Mouse (Mus musculus) spleen, postnatal 36 days (tissue): Measurements from ENCODE around the gene Tiam1.

ENCODE experiments used
- DNase-seq, 2 experiments: peaks; one replicate each; pipeline ENCODE4 v3.0.0; 2022; ENCODE audit warnings: low spot score in 2 of 2, mixed read lengths in 1 of 2

The Tiam1 gene

GRCm38 (mm10) chr16:89844580-89844979 lies 299.0 kb downstream of the Tiam1 start:
- DNase-seq, result peak; percentile 26 to 40

- DNase-seq, result no peak
Measured at GRCm38 (mm10) chr16:89841894-89842293, 301.7 kb downstream of the Tiam1 start.

GRCm38 (mm10) chr16:89840361-89840760 lies 303.2 kb downstream of the Tiam1 start:
- DNase-seq, result no peak

- no peak for DNase-seq
Measured at GRCm38 (mm10) chr16:89839829-89840228, 303.7 kb downstream of the Tiam1 start.

- DNase-seq, result no peak
Measured at GRCm38 (mm10) chr16:89837096-89837495, 306.5 kb downstream of the Tiam1 start.

GRCm38 (mm10) chr16:89835551-89835950 lies 308.0 kb downstream of the Tiam1 start:
- no peak for DNase-seq

GRCm38 (mm10) chr16:89833011-89833410 lies 310.6 kb downstream of the Tiam1 start:
- no peak for DNase-seq

- peak; percentile 13 to 23 for DNase-seq
Measured at GRCm38 (mm10) chr16:89831172-89831571, 312.4 kb downstream of the Tiam1 start.

GRCm38 (mm10) chr16:89830221-89830648 lies 313.3 kb downstream of the Tiam1 start:
- DNase-seq, result no peak

GRCm38 (mm10) chr16:89827496-89828125 lies 316.0 kb downstream of the Tiam1 start:
- no peak for DNase-seq

- no peak for DNase-seq
Measured at GRCm38 (mm10) chr16:89825875-89826274, 317.7 kb downstream of the Tiam1 start.

- no peak for DNase-seq
Measured at GRCm38 (mm10) chr16:89822882-89823281, 320.7 kb downstream of the Tiam1 start.

GRCm38 (mm10) chr16:89818661-89819060 lies 324.9 kb downstream of the Tiam1 start:
- DNase-seq, result no peak

GRCm38 (mm10) chr16:89817861-89818630 lies 325.5 kb downstream of the Tiam1 start:
- no peak for DNase-seq

GRCm38 (mm10) chr16:89817301-89817700 lies 326.3 kb downstream of the Tiam1 start:
- no peak for DNase-seq

- peak; percentile 11 to 14 for DNase-seq
Measured at GRCm38 (mm10) chr16:89816506-89817172, 326.9 kb downstream of the Tiam1 start.

- no peak for DNase-seq
Measured at GRCm38 (mm10) chr16:89813536-89813935, 330.0 kb downstream of the Tiam1 start.

GRCm38 (mm10) chr16:89812891-89813290 lies 330.7 kb downstream of the Tiam1 start:
- DNase-seq, result no peak

- DNase-seq, result no peak
Measured at GRCm38 (mm10) chr16:89810398-89810797, 333.2 kb downstream of the Tiam1 start.

- no peak for DNase-seq
Measured at GRCm38 (mm10) chr16:89808168-89808567, 335.4 kb downstream of the Tiam1 start.

GRCm38 (mm10) chr16:89805946-89806345 lies 337.6 kb downstream of the Tiam1 start:
- no peak for DNase-seq

GRCm38 (mm10) chr16:89805210-89805609 lies 338.4 kb downstream of the Tiam1 start:
- no peak for DNase-seq

- DNase-seq, result no peak
Measured at GRCm38 (mm10) chr16:89801493-89801892, 342.1 kb downstream of the Tiam1 start.
